Mouse (Mus musculus): ENCODE data around the gene Lamtor4. TPM values are rescaled to one million over a fixed set of nuclear protein-coding genes. Genes with fewer than 3 reads are reported as not detected.
"Not testable (repeated sequence)": the region's sequence is repeated elsewhere in the genome, so short reads cannot be mapped to it uniquely, and the experiment has no call there.

Lamtor4 gene
- polyA plus RNA-seq (2015; fragmentation: Nextera tagmentation; extraction: Ambion mirVana) = 88.3 and 91.0 TPM in 2 replicates

DNA sequence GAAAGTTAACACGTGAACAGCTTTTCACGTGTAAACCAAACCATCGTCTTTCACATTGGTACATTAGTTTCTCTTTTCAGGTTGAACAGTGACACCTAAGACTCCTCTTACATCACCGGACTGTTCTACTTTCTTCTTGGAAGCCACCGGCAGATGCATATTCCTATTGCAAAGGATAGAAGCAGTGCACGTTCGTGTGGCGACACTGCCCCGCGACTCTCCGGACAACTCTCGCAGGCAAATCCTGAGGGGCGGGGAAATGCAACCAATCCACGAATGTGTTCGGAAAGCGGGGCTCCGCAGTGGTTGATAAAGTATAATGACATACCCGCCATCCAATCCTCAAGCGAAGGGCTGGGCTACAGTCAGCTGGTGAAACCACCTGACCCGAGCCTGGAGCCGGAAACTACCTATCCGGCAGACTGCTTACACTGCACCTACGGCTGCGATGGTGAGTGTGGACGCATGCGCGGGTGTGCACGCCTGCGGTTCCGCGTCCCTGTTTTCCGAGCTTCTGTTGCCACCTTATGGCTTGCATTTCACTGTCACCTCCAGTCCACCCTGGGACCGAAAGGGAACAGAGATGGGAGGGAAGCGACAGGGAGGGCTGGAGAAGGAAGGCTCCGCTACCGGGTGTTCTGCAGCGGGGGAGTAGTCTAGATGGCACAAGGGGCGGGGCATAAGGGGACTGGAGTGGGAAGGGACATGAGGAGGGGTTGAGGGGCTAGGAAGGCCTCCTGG lies at the start of gene Lamtor4:
Gene Lamtor4, plus strand, starts transcription at position 130 of the 741 bp plus-strand sequence.
- H3K9ac ChIP-seq (ENCODE audit: low read length) = peak within 1 kb of the TSS; percentile 70
- H3K36me3 ChIP-seq (ENCODE audit: control insufficient read depth, insufficient read depth, low read length) = peaks cover 10% of the 10 kb centered on the region; the same call in 1 of the 2 replicates
- TF ChIP-seq EP300 (optimal IDR thresholded peaks at IDR 0.05) (no peak), CTCF (IDR thresholded peaks at IDR 0.05; ENCODE audit: low read depth) (peak; percentile 33)
- 0 out of 2 replicates have a peak, but pooled peaks cover 5% of the 10 kb centered on the region for H3K4me1 ChIP-seq (replicated peaks; ENCODE audit: control insufficient read depth, insufficient read depth)
- H3K4me3 ChIP-seq (ENCODE audit: low read depth, low read length) = peak within 1 kb of the TSS; percentile 74
- no peaks in the 10 kb centered on the region for H3K27me3 ChIP-seq (ENCODE audit: control insufficient read depth, insufficient read depth, low read length)
- peak within 1 kb of the TSS; percentile 84 for H3K4me2 ChIP-seq (replicated peaks; ENCODE audit: low read depth)
- DNase-seq (ENCODE audit: low spot score) = peak; percentile 95
- no peaks in the 10 kb centered on the region for H3K9me3 ChIP-seq (ENCODE audit: control insufficient read depth, low read length)
- under 1% methylated on average over 38 of the region's 38 CpGs for WGBS
- peak; percentile 100 for ATAC-seq (ENCODE audit: low FRiP score, low TSS enrichment)
- peak within 1 kb of the TSS; percentile 78 for H3K27ac ChIP-seq (replicated peaks)

- H3K9ac ChIP-seq (ENCODE audit: low read length) = no peak overlapping the region
- no peak for DNase-seq (ENCODE audit: low spot score)
- no peak overlapping the region for H3K27ac ChIP-seq (replicated peaks)
- no peak for ATAC-seq (ENCODE audit: low FRiP score, low TSS enrichment)
- H3K4me1 ChIP-seq (replicated peaks; ENCODE audit: control insufficient read depth, insufficient read depth) = no peaks in the 10 kb centered on the region
- H3K4me3 ChIP-seq (ENCODE audit: low read depth, low read length) = no peak overlapping the region
- no peaks in the 10 kb centered on the region for H3K27me3 ChIP-seq (ENCODE audit: control insufficient read depth, insufficient read depth, low read length)
- no peaks in the 10 kb centered on the region for H3K36me3 ChIP-seq (ENCODE audit: control insufficient read depth, insufficient read depth, low read length)
- H3K9me3 ChIP-seq (ENCODE audit: control insufficient read depth, low read length) = no peaks in the 10 kb centered on the region
- TF ChIP-seq CTCF (IDR thresholded peaks at IDR 0.05; ENCODE audit: low read depth) (no peak), EP300 (optimal IDR thresholded peaks at IDR 0.05) (no peak)
- 63% methylated on average over 1 of the region's 1 CpGs for WGBS
- H3K4me2 ChIP-seq (replicated peaks; ENCODE audit: low read depth) = no peak overlapping the region
These were observed 48.0 kb upstream of the Lamtor4 start for GRCm38 (mm10) chr5:138207253-138207652.

DNA sequence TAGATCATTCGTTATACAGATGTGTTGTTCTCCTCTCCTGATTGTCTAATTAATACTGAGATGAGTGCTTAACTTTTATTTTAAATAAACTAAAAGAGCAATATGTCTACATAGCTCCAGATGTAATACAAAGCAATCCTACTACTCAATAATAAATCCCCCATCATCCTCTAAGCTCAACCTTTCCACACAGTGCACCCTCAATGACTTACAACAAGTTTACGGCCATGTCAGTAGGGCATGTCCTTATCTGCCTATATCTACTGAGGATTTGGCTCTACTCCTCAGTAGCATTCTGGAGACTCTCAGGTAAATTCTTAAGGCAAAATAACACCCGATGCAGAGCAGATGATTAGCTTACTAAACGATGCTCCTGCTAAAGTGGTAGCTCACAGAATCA lies 47.4 kb upstream of the Lamtor4 start:
- no peak for ATAC-seq (ENCODE audit: low FRiP score, low TSS enrichment)
- TF ChIP-seq CTCF (IDR thresholded peaks at IDR 0.05; ENCODE audit: low read depth) (no peak), EP300 (optimal IDR thresholded peaks at IDR 0.05) (no peak)
- H3K9me3 ChIP-seq (ENCODE audit: control insufficient read depth, low read length) = no peaks in the 10 kb centered on the region
- no peaks in the 10 kb centered on the region for H3K4me1 ChIP-seq (replicated peaks; ENCODE audit: control insufficient read depth, insufficient read depth)
- no peak overlapping the region for H3K27ac ChIP-seq (replicated peaks)
- no peak overlapping the region for H3K4me3 ChIP-seq (ENCODE audit: low read depth, low read length)
- no peak overlapping the region for H3K9ac ChIP-seq (ENCODE audit: low read length)
- H3K27me3 ChIP-seq (ENCODE audit: control insufficient read depth, insufficient read depth, low read length) = no peaks in the 10 kb centered on the region
- no peak for DNase-seq (ENCODE audit: low spot score)
- no peak overlapping the region for H3K4me2 ChIP-seq (replicated peaks; ENCODE audit: low read depth)
- no peaks in the 10 kb centered on the region for H3K36me3 ChIP-seq (ENCODE audit: control insufficient read depth, insufficient read depth, low read length)
- 81% methylated on average over 4 of the region's 4 CpGs for WGBS

- 93% methylated on average over 13 of the region's 13 CpGs for WGBS
- not testable (repeated sequence) for DNase-seq (ENCODE audit: low spot score); H3K9ac ChIP-seq (ENCODE audit: low read length); H3K4me1 ChIP-seq (replicated peaks; ENCODE audit: control insufficient read depth, insufficient read depth); H3K27me3 ChIP-seq (ENCODE audit: control insufficient read depth, insufficient read depth, low read length); H3K4me3 ChIP-seq (ENCODE audit: low read depth, low read length); ATAC-seq (ENCODE audit: low FRiP score, low TSS enrichment); H3K36me3 ChIP-seq (ENCODE audit: control insufficient read depth, insufficient read depth, low read length); H3K9me3 ChIP-seq (ENCODE audit: control insufficient read depth, low read length); H3K4me2 ChIP-seq (replicated peaks; ENCODE audit: low read depth); H3K27ac ChIP-seq (replicated peaks)
These were observed 38.6 kb upstream of the Lamtor4 start for GRCm38 (mm10) chr5:138216632-138217031.

DNA sequence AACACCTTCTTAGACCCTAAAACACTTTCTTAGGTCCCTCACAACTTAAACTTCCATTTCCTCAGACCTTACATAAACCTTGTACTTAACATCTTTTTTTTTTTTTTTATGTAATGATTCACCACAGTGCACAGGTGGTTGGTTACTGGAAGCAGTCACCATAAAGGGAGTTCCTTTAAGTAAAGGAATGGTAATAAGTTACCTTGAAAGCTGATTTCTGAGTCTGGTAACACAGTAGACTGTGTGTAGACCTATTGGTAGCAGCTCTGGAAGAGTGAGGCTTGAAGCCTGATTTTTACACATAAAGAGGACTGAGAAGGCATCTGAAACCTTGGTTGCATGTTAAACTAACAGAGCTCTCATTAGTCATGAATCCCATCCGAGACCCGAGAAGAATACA lies 35.4 kb upstream of the Lamtor4 start:
- Histone ChIP-seq H3K4me2 (replicated peaks; ENCODE audit: low read depth) (no peak overlapping the region), H3K9me3 (ENCODE audit: control insufficient read depth, low read length) (no peaks in the 10 kb centered on the region), H3K36me3 (ENCODE audit: control insufficient read depth, insufficient read depth, low read length) (no peaks in the 10 kb centered on the region), H3K9ac (ENCODE audit: low read length) (no peak overlapping the region), H3K27me3 (ENCODE audit: control insufficient read depth, insufficient read depth, low read length) (no peaks in the 10 kb centered on the region), H3K4me3 (ENCODE audit: low read depth, low read length) (no peak overlapping the region), H3K27ac (replicated peaks) (no peak overlapping the region), H3K4me1 (replicated peaks; ENCODE audit: control insufficient read depth, insufficient read depth) (no peaks in the 10 kb centered on the region)
- WGBS = 18% methylated on average over 2 of the region's 2 CpGs
- DNase-seq (ENCODE audit: low spot score) (no peak), ATAC-seq (ENCODE audit: low FRiP score, low TSS enrichment) (no peak)
- TF ChIP-seq EP300 (optimal IDR thresholded peaks at IDR 0.05) (no peak), CTCF (IDR thresholded peaks at IDR 0.05; ENCODE audit: low read depth) (no peak)

GRCm38 (mm10) chr5:138222111-138222510 lies 33.2 kb upstream of the Lamtor4 start:
- Histone ChIP-seq H3K36me3 (ENCODE audit: control insufficient read depth, insufficient read depth, low read length) (no peaks in the 10 kb centered on the region), H3K27me3 (ENCODE audit: control insufficient read depth, insufficient read depth, low read length) (no peaks in the 10 kb centered on the region), H3K4me2 (replicated peaks; ENCODE audit: low read depth) (no peak overlapping the region), H3K9ac (ENCODE audit: low read length) (no peak overlapping the region), H3K4me3 (ENCODE audit: low read depth, low read length) (no peak overlapping the region), H3K4me1 (replicated peaks; ENCODE audit: control insufficient read depth, insufficient read depth) (no peaks in the 10 kb centered on the region), H3K27ac (replicated peaks) (no peak overlapping the region), H3K9me3 (ENCODE audit: control insufficient read depth, low read length) (no peaks in the 10 kb centered on the region)
- DNase-seq (ENCODE audit: low spot score) (peak; percentile 84), ATAC-seq (ENCODE audit: low FRiP score, low TSS enrichment) (no peak)
- peak; percentile 92 for TF ChIP-seq CTCF (IDR thresholded peaks at IDR 0.05; ENCODE audit: low read depth)
- TF ChIP-seq EP300 (optimal IDR thresholded peaks at IDR 0.05) = no peak
- WGBS = 20% methylated on average over 4 of the region's 4 CpGs

Measured in stomach, postnatal 0 days (tissue).